Mouse (Mus musculus) embryo, embryonic 11.5 days (tissue): ENCODE data around the gene Eif4ebp2.
"Not testable (repeated sequence)": the region's sequence is repeated elsewhere in the genome, so short reads cannot be mapped to it uniquely, and the experiment has no call there.

ENCODE experiments used
- DNase-seq: peaks from one replicate; pipeline ENCODE4 v3.0.0-alpha.2; 2012; ENCODE audit warnings: low read depth, low spot score

Eif4ebp2 gene

DNA sequence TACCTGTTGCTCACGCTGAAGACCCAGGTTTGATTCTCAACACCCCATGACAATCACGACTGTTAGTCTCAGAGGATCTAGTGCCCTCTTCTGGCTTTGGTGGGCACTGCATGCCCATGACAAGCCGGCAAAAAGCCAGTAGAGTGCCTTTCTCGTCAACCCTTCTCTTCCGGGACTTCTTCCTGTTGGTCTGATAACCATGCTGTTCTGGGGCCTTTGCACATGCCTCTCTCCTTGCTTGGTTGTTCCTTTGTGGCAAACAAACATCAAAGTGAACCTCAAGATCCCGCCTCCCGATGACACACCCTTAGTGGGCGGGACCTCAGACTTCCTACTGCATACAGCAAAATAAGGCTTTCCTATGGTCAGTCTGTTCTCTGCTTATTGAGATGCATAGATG, 13.8 kb upstream of the Eif4ebp2 start:
- no peak for DNase-seq

DNA sequence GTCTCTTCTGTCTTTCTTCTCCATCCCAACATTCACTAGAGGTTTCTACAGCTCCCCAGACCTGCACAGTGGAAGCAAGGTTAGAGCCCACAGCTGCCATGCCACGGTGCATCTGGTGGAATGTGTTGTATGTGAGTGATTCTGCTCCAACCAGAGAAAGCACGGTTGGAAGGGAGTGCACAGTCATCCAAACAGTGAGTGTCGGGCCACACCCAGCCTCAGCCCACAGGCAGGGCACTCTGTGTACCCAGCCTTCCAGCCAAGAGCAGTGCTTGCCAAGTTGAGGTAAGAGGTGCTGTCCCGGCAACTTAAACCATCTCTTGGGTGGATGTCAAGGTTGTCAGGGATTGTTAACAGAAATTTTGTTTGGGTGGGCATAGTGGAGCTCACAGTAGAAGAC, 12.5 kb upstream of the Eif4ebp2 start:
- no peak for DNase-seq

GRCm38 (mm10) chr10:61457182-61457581, 4.7 kb upstream of the Eif4ebp2 start:
- DNase-seq: no peak

- DNase-seq: not testable (repeated sequence)
These were observed 710 bp upstream of the Eif4ebp2 start for GRCm38 (mm10) chr10:61453171-61453570.

DNA sequence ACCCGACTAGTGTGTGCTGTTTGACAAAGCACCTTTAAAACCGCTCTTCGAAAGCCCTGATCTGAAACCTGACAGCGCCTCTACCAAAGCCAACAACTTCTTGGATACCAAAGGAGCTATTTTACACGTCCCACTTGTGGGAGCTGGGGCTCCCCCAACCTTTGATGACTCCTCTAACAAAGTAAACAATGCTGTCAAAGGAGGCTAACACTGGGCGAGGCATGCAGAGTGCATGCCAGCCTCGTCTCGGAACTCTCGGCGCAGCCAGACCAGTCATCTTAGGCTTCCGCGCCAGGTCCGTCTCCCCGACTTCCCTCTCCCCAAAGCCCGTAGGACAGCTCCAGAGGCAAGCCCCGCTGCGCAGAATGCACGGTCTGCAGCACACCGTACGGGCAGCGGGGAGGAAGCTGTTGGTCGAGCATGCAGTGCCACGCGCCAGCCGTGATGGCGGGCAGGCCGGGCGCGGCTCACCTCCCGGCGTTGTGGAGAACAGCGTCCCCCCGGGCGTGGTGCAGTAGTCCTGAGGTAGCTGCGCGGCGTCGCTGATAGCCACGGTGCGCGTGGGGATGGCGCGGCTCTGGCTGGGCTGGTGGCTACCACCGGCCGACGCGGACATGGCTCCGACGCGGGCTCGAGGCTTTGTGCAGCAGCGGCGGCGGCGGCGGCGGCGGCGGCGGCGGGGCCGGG, 387 bp downstream of the Eif4ebp2 start:
- no peak for DNase-seq

DNA sequence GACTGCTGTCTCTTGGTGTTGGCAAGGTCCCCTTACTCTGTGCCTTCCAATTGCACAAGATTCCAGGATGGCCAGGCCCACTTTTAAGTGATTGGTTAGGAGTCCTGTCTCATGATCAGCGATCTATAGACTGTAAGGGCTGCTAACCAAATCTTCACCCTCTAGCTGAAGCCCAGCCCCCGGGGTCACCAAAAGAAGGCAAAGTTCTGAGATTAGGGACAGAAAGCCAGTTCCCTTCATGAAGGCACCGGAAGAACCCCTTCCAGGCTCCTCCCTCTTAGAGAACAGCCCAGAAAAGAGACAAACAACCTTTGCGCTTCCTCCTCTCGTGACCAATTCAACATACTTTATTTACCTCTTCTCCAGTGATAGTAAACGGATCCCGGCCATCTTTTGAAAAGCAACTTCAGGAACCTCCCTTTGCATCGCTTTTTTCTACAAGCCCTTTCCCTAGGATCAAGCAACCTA, 964 bp downstream of the Eif4ebp2 start:
- no peak for DNase-seq

- DNase-seq: no peak
These were observed 3.6 kb downstream of the Eif4ebp2 start for GRCm38 (mm10) chr10:61448834-61449233.

DNA sequence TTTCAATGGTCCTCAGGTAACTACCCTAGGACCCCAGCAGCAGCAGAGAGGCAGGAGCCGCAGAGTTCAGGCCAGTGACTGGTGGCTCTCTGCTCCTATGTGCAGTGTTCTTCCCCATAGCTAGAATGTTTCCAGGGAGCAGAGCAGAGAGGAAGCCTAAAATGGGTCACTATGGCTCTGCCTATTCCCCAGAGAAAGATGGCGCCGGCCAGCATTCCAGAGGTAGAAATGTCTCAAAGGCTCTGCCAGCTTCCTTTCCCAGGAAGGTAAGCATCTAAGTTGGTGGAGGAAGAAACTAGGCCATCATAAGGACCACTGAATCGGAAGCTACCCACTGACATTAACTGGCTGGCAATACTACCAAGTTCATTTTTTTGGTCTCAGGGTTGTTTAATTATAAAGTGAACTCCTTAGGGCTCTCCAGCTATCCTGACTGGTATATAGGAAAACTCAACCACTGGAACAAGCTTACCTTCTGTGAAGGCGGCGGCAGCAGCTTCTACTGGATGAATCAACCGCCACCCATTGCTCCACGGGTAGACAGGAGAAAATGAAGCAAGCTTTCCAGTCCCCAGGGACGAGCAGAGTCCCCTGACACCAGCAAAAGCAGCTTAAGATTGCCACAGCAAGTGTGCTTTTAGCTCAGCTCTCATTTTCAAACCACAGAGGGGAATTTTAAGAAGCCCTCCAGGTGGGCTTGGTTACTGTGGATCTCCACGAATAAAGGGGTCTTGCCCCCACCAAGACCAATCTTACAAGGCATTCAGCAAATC, 4.7 kb downstream of the Eif4ebp2 start:
- DNase-seq: no peak

DNA sequence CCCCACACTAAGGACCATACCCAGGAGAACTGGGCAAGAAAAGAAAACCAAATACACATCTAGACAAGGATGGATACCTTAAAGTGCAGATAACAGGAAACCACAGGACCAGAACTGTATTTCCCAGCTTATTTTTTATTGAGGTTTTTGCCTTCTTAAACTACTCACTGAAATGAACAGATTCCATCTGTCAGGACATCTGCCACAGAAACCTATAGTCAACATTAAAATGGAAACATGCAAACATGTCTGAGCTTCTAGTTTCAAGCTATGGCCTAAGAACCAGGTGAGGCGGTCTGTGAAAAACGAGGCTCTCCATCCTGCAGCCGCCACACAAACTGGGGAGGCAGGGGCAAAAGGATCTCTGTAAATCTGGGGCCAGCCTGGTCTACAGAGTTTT, 7.4 kb downstream of the Eif4ebp2 start:
- no peak for DNase-seq

DNA sequence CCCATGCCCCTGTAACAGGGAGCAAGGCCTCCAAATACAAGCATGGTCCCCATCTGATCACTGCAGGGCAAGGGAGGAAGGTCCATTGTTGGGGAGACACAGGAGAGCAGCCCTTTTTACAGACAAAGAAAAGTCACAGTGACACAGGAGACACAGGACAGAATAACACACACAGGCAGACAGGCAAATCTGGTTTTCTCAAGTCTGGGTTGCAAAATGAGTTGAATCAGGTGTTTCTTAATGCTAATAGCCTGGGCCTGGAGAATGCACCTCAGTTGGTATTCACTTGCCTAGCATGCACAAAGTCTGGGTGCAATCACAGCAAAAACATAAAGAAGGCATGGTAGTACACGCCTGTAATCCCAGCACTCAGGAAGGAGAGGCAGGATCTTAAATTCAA, 8.6 kb downstream of the Eif4ebp2 start:
- no peak for DNase-seq

GRCm38 (mm10) chr10:61443456-61443855, 9.0 kb downstream of the Eif4ebp2 start:
- DNase-seq: no peak

- no peak for DNase-seq
These were observed 12.2 kb downstream of the Eif4ebp2 start for GRCm38 (mm10) chr10:61440202-61440800.

- no peak for DNase-seq
These were observed 21.1 kb downstream of the Eif4ebp2 start for GRCm38 (mm10) chr10:61431375-61431774.

GRCm38 (mm10) chr10:61429043-61429442, 23.4 kb downstream of the Eif4ebp2 start:
- DNase-seq: no peak

DNA sequence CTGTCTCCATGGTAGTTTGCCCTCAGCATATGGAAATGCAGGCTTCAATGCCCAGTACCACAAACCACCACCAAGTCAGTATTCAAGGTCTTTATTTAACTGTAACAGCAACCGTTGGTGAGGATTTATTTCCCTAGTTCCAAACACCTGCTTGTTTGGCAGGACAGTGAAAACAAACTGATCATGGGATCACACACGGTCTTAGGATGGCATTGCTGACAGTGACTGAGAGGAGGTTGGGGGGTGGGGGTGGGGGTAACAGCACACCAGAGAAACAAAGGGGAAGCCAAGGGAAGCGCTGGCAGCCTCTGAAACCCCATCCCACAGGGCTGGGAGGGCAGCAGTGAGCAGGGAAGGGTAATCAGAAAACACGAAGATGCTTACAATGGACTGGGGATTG, 24.0 kb downstream of the Eif4ebp2 start:
- DNase-seq: no peak

GRCm38 (mm10) chr10:61427951-61428350, 24.5 kb downstream of the Eif4ebp2 start:
- no peak for DNase-seq

DNA sequence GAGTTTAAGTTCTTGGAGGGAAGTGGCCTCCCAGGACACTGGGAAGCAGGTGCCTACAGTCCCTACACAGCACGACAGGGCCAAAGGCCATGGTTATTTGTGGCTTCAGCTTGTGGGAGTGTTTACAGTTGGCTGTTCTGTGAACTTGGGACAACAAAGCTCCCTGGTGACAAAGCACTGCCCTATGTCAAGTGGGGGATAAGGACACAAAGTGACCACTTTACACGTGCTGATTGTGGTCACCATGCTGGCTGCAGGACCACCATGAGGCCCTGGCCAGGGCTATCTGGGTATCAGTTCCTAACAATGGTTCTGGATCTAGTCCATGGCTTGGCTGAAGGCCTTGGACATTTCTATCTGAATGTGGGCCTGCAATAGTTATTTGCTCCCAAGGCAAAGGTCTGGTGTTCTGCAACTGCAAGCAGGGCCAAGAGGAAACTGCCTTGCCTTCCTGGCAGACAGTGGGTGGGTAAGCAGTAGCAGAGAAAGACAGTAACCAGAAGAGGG, 26.2 kb downstream of the Eif4ebp2 start:
- no peak for DNase-seq

GRCm38 (mm10) chr10:61425047-61425446, 27.4 kb downstream of the Eif4ebp2 start:
- no peak for DNase-seq

DNA sequence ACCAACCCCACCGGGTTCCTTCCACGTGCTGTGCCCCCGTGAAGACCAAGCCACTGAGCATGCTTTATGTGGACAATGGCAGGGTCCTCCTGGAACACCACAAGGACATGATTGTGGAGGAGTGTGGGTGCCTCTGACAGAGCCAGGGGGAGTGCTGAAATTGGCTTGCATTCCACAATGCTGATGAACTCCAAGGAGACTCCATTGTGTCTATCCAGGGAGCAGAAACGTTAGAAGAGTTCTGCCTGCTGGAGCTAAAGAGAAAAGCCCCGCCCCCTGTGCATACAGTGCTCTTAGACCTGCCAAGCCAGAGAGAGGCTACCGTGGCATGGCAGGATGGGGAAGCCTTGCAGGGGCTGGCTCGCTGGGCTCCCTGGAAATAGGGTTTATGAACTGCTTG, 28.0 kb downstream of the Eif4ebp2 start:
- DNase-seq: no peak

GRCm38 (mm10) chr10:61423289-61423688, 29.2 kb downstream of the Eif4ebp2 start:
- DNase-seq: no peak

- no peak for DNase-seq
These were observed 29.6 kb downstream of the Eif4ebp2 start for GRCm38 (mm10) chr10:61422861-61423260.

DNA sequence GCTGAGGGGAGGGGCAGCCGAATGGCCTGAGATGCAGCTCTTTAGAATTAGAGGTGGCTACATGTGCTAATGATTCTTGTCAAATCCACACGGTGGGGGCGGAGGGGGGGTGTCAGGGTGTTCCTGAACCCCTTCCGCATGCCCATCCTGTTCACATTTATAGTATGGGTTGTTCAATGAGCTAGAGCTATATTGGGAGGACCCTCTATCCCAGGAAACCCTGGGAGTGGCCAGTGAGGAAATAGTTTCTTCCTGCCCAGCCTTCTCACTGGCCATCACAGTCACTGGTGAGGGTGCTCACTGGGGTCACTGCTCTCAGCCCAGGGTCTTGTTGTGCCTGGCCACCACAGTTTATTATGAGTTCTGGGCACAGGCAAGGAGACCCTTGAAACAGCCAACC, 32.5 kb downstream of the Eif4ebp2 start:
- DNase-seq: no peak

GRCm38 (mm10) chr10:61419146-61419545, 33.3 kb downstream of the Eif4ebp2 start:
- no peak for DNase-seq
